Mouse (Mus musculus) midbrain, embryonic 10.5 days (tissue): ENCODE measurements around the gene St8sia1. TPM values are rescaled to one million over a fixed set of nuclear protein-coding genes. Genes with fewer than 3 reads are reported as not detected.

ENCODE experiments used
- DNase-seq: peaks from one replicate; pipeline ENCODE4 v3.0.0-alpha.2; 2017; ENCODE audit warnings: low spot score
- H3K27ac ChIP-seq: fragments of 300-500 bp; sonication (generic); replicated peaks from 2 replicates; pipeline ENCODE4 v1.5.1; 2016; ENCODE audit warnings: mild to moderate bottlenecking
- H3K27me3 ChIP-seq: fragments of 300-500 bp; sonication (generic); 2 replicates; pipeline ENCODE4 v1.6.1; 2016; ENCODE audit warnings: low read depth, mild to moderate bottlenecking; ENCODE audit not compliant: poor library complexity, severe bottlenecking
- H3K36me3 ChIP-seq: fragments of 300-500 bp; sonication (generic); 2 replicates; pipeline ENCODE4 v1.6.1; 2016; ENCODE audit warnings: mild to moderate bottlenecking, moderate library complexity
- H3K4me1 ChIP-seq: fragments of 300-500 bp; sonication (generic); 2 replicates; pipeline ENCODE4 v1.6.1; 2016
- H3K4me3 ChIP-seq: fragments of 300-500 bp; sonication (generic); 2 replicates; pipeline ENCODE4 v1.5.1; 2016; ENCODE audit warnings: mild to moderate bottlenecking, moderate library complexity
- H3K9me3 ChIP-seq: fragments of 300-500 bp; sonication (generic); replicated peaks from 2 replicates; pipeline ENCODE4 v1.6.1; 2016; ENCODE audit warnings: mild to moderate bottlenecking
- WGBS: fragments of 180-500 bp; shearing (Covaris S2); methylation state at CpG from one replicate; pipeline ENCODE4 v1.1.7; 2016; 5-methylcytosine and 5-hydroxymethylcytosine counted together
- polyA plus RNA-seq: library from polyadenylated mRNA; unstranded; fragments of >200 nt; fragmentation: Nextera tagmentation; extraction: Ambion mirVana; gene quantifications from 2 replicates; pipeline ENCODE4 v1.2.1, GENCODE M21; 2016

Gene St8sia1
- polyA plus RNA-seq, 1 experiment from 2014 or later: 3.9 TPM

GRCm38 (mm10) chr6:142792241-142792968, 171.8 kb downstream of the St8sia1 start:
- peaks cover 26% of the 10 kb centered on the region for H3K4me1 ChIP-seq
- H3K4me3 ChIP-seq: no peak overlapping the region
- 44% methylated on average over 13 of the region's 13 CpGs for WGBS
- no peaks in the 10 kb centered on the region for H3K36me3 ChIP-seq
- DNase-seq: peak; percentile 39
- no peaks in the 10 kb centered on the region for H3K9me3 ChIP-seq
- peak overlapping the region; percentile 46 for H3K27ac ChIP-seq
- H3K27me3 ChIP-seq: no peaks in the 10 kb centered on the region

GRCm38 (mm10) chr6:142789736-142790135, 174.5 kb downstream of the St8sia1 start:
- Histone ChIP-seq H3K27me3 (no peaks in the 10 kb centered on the region), H3K9me3 (no peaks in the 10 kb centered on the region), H3K4me3 (no peak overlapping the region), H3K4me1 (peaks cover 26% of the 10 kb centered on the region), H3K36me3 (no peaks in the 10 kb centered on the region), H3K27ac (no peak overlapping the region)
- DNase-seq: no peak
- 92% methylated on average over 10 of the region's 10 CpGs for WGBS

DNA sequence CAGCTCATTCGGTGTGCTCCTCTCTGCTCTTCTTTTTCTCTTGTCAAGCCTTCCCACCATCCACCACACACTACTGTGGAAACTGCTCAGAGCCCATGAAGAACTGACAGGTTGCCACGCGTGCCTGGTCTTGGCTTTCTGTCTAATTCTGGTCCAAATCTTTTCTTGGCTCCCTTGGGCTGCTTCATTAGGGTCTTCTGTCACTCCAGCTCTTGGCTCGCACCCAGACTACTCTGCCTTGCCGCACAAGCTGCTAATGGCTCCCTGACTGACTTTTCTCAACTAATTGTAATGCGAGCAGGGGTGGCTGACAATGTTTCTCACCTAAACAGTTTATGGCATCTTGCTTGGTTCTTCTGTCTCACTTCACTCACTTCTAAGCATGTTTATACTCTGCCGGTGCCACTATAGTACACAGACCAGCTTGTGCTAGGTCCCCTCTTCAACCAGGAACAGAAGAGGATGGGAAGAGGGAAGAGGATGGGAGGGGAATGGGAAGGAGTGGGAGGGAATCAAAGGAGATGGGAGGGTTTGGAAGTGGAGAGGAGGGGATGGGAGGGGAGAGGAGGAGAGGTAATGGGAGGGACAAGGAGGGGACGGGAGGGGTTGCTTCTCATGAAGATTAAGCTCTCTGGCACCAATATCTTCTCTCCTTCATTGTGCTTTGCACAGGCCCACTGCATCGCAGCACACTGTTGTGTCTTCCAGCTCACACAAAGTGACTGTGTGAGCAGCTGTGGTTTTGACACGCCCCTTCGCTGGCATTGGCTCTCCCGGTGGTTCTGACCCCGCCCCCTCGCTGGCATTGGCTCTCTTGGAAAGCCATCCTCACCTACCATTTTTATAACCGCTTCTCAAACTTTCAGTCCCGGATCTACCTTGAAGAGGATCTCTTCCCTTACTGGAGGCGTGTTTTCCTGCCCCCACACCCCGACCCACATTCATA, 175.9 kb downstream of the St8sia1 start:
- no peak overlapping the region for H3K27ac ChIP-seq
- DNase-seq: peak; percentile 27
- 61% methylated on average over 18 of the region's 18 CpGs for WGBS
- no peaks in the 10 kb centered on the region for H3K9me3 ChIP-seq
- H3K4me3 ChIP-seq: no peak overlapping the region
- peaks cover 19% of the 10 kb centered on the region for H3K4me1 ChIP-seq
- H3K36me3 ChIP-seq: no peaks in the 10 kb centered on the region
- H3K27me3 ChIP-seq: no peaks in the 10 kb centered on the region

- H3K4me3 ChIP-seq: no peak overlapping the region
Measured at GRCm38 (mm10) chr6:142786106-142786505, 178.1 kb downstream of the St8sia1 start.

DNA sequence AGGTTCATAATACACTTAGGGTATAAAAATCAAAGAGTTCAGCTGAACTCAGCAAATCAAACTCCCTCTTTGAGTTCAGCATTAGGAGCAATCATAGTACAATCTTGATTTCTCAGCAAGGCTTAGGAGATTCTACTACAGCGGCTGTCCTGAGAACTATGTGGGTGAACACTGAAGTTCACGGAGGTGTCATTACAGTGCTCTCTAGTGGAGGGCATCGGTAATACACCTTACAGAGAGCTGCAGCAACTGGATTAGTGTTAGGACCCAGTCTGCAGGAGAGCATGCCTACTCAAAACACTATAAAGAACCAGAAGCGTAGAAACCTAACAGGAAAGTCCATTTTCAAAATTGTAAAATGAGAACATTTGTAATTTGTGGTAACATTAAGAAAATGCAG, 178.9 kb downstream of the St8sia1 start:
- 34% methylated on average over 4 of the region's 4 CpGs for WGBS
- Histone ChIP-seq H3K36me3 (no peaks in the 10 kb centered on the region), H3K27me3 (no peaks in the 10 kb centered on the region; the same call in 1 of the 2 replicates), H3K9me3 (no peaks in the 10 kb centered on the region), H3K27ac (no peak overlapping the region), H3K4me1 (peaks cover 15% of the 10 kb centered on the region), H3K4me3 (no peak overlapping the region)
- peak; percentile 52 for DNase-seq

More at GRCm38 (mm10) chr6:142786106-142786505, 178.1 kb downstream of the St8sia1 start:
- Histone ChIP-seq H3K36me3 (no peaks in the 10 kb centered on the region), H3K4me1 (peaks cover 11% of the 10 kb centered on the region), H3K27ac (no peak overlapping the region), H3K9me3 (no peaks in the 10 kb centered on the region), H3K27me3 (no peaks in the 10 kb centered on the region; the same call in 1 of the 2 replicates)
- no peak for DNase-seq
- WGBS: 88% methylated on average over 21 of the region's 21 CpGs

- Histone ChIP-seq H3K4me3 (no peak overlapping the region), H3K27ac (no peak overlapping the region), H3K27me3 (no peaks in the 10 kb centered on the region; the same call in 1 of the 2 replicates), H3K9me3 (no peaks in the 10 kb centered on the region), H3K4me1 (peaks cover 13% of the 10 kb centered on the region), H3K36me3 (no peaks in the 10 kb centered on the region)
- 61% methylated on average over 7 of the region's 7 CpGs for WGBS
- no peak for DNase-seq
Measured at GRCm38 (mm10) chr6:142781286-142781685, 183.0 kb downstream of the St8sia1 start.

- DNase-seq: no peak
- Histone ChIP-seq H3K27me3 (no peaks in the 10 kb centered on the region; the same call in 1 of the 2 replicates), H3K27ac (no peak overlapping the region), H3K4me3 (no peak overlapping the region), H3K4me1 (peaks cover 13% of the 10 kb centered on the region), H3K9me3 (no peaks in the 10 kb centered on the region), H3K36me3 (peaks cover 4% of the 10 kb centered on the region; the same call in 1 of the 2 replicates)
- WGBS: 81% methylated on average over 4 of the region's 4 CpGs
Measured at GRCm38 (mm10) chr6:142780574-142781033, 183.6 kb downstream of the St8sia1 start.

GRCm38 (mm10) chr6:142779812-142780573, 184.3 kb downstream of the St8sia1 start:
- 79% methylated on average over 14 of the region's 14 CpGs for WGBS
- H3K36me3 ChIP-seq: peaks cover 10% of the 10 kb centered on the region
- no peaks in the 10 kb centered on the region; the same call in 1 of the 2 replicates for H3K27me3 ChIP-seq
- DNase-seq: no peak
- no peak overlapping the region for H3K4me3 ChIP-seq
- H3K4me1 ChIP-seq: peaks cover 13% of the 10 kb centered on the region
- H3K9me3 ChIP-seq: no peaks in the 10 kb centered on the region
- H3K27ac ChIP-seq: peak overlapping the region; percentile 63

DNA sequence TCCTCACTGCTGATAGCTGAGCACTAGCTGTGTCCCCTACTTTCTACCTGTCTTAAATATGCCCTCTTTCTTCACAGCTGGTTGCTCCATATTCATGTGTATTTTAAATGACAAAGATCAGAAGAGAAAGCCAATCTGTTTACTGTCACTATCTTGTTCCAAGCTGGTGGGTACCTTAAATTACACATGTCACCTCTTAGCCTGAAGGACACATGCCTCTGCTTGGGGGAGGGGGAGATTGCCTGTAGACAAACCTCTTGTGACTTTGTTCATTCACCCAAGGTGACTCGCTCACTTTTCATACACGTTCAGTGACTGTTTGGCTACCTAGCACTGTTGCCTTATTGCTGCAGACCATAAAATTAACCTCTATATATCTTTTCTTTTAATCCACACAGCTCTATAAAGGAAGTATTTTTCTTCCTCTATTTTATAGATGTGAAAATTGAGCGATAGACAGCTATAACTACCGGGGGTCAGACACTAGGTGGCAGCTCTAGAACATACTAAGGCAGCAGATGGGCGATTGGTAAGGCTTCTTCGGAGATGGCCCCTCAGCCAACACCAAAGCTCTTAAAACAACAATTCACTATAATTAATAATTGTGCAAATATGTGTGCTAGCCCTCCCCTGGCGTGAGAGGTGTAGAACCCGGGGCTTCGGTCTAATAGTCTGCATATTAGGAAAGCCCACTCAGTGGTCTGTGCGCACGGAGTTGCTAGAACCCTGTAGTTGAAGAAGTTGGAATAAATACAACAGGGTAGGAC, 185.0 kb downstream of the St8sia1 start:
- no peaks in the 10 kb centered on the region; the same call in 1 of the 2 replicates for H3K27me3 ChIP-seq
- 59% methylated on average over 11 of the region's 11 CpGs for whole genome bisulfite sequencing
- H3K27ac ChIP-seq: peak overlapping the region; percentile 63
- H3K36me3 ChIP-seq: peaks cover 17% of the 10 kb centered on the region
- peak; percentile 43 for DNase-seq
- no peaks in the 10 kb centered on the region for H3K9me3 ChIP-seq
- H3K4me1 ChIP-seq: peaks cover 13% of the 10 kb centered on the region
- no peak overlapping the region for H3K4me3 ChIP-seq

GRCm38 (mm10) chr6:142776935-142777334, 187.3 kb downstream of the St8sia1 start:
- peaks cover 13% of the 10 kb centered on the region for H3K4me1 ChIP-seq
- H3K27me3 ChIP-seq: no peaks in the 10 kb centered on the region
- DNase-seq: no peak
- peaks cover 40% of the 10 kb centered on the region for H3K36me3 ChIP-seq
- H3K4me3 ChIP-seq: no peak overlapping the region
- 79% methylated on average over 4 of the region's 4 CpGs for WGBS
- H3K9me3 ChIP-seq: no peaks in the 10 kb centered on the region
- no peak overlapping the region for H3K27ac ChIP-seq

GRCm38 (mm10) chr6:142773566-142773965, 190.7 kb downstream of the St8sia1 start:
- WGBS: 90% methylated on average over 5 of the region's 5 CpGs
- no peak overlapping the region for H3K4me3 ChIP-seq
- no peak overlapping the region for H3K27ac ChIP-seq
- no peaks in the 10 kb centered on the region for H3K9me3 ChIP-seq
- peaks cover 74% of the 10 kb centered on the region for H3K36me3 ChIP-seq
- no peaks in the 10 kb centered on the region for H3K4me1 ChIP-seq
- no peak for DNase-seq
- H3K27me3 ChIP-seq: no peaks in the 10 kb centered on the region
